ENCODE assay signal across 15 mouse cellular contexts in the genomic region with DNA sequence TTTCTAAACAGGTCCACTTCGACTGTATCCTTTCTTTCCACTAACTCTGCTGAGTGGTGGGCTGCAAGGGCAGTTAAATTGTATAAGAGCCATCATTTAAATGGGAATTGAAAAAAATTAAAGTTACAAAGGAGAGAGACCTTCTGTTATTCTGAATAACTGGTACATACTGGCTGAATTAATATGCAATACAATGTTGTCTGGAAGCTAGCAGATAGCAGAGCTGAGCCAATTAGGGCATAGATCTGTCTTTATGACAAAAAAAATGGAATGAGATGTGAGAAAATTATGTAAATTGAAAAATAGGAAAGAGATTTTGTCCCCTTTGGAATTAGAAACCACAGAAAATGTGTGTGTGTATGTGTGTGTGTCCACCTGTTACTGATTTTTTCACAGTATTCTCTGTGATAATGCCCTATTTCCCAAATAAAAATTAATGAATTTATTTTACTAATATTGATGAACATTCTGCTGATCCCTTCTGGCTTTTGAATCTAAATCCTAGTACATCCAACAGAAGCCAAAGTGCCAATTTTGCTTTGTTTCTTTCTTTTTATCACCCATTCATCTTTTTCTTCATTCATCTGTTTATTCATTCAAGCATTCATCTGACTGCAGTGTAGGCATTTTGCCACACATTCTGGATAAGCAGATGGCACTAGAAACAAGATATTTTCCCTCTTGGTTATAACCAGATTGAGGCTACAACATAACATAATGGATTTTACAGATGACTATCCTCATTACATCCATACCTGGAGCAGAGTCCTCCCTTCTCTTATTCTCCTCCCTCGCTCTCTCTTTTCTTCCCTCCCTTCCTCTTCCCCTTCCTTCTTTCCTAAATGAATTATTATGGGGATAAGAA.
DNase-seq lines count a peak whose midpoint lies in the region; ATAC-seq lines count a peak whose summit lies in the region.
"Had no signal": no experiment of that assay in that cellular context is flagged by ENCODE, and none has a peak within 500 bp of the region (broad histone marks: within the 10 kb centered on the region; RNA-seq: fewer than 3 reads in every experiment).

No protein-coding gene starts in this region.

- 0 out of 2 replicates have a peak overlapping the region, but pooled peaks have one; percentile 11 for H3K27ac ChIP-seq in forebrain, embryonic 16.5 days (ENCODE audit: low read length)
- H3K27ac ChIP-seq: embryonic facial prominence, embryonic 15.5 days; hindbrain, embryonic 12.5 days; liver, embryonic 12.5 days had no signal

- H3K36me3 ChIP-seq in forebrain, embryonic 16.5 days (ENCODE audit: control insufficient read depth, insufficient read depth) = no peaks in the 10 kb centered on the region
- H3K36me3 ChIP-seq: embryonic facial prominence, embryonic 15.5 days; hindbrain, embryonic 12.5 days; liver, embryonic 12.5 days had no signal

- H3K4me3 ChIP-seq in forebrain, embryonic 16.5 days (replicated peaks; ENCODE audit: low read length) = no peak overlapping the region
- H3K4me3 ChIP-seq: embryonic facial prominence, embryonic 15.5 days; hindbrain, embryonic 12.5 days; liver, embryonic 12.5 days; myocyte had no signal

- no peaks in the 10 kb centered on the region for H3K27me3 ChIP-seq in forebrain, embryonic 16.5 days (replicated peaks; ENCODE audit: control insufficient read depth, insufficient read depth, low read length)
- H3K27me3 ChIP-seq: embryonic facial prominence, embryonic 15.5 days; hindbrain, embryonic 12.5 days; liver, embryonic 12.5 days had no signal

- peak; percentile 13 to 40 for DNase-seq in left cerebral cortex, postnatal 14 days (ENCODE audit: low spot score in 2 of 2)
- no peak for DNase-seq in left cerebral cortex, adult 8-10 months (ENCODE audit: low spot score in 2 of 2)
- DNase-seq in cerebellum, adult 18-20 months = peak; percentile 63 to 67
- DNase-seq in layer of hippocampus, postnatal 36 days = peak; percentile 25 to 53
- DNase-seq in lung, postnatal 4 days = no peak
- no peak for DNase-seq in thymus, postnatal 36 days
- DNase-seq: adrenal gland, postnatal 14 days; kidney, adult 18-20 months; kidney, postnatal 25 days had no signal

- ATAC-seq in forebrain, embryonic 16.5 days = peak; percentile 92
- ATAC-seq: liver, embryonic 12.5 days; lung, postnatal 0 days had no signal

- no peak overlapping the region for H3K4me2 ChIP-seq in forebrain, embryonic 16.5 days (ENCODE audit: low read length)
- H3K4me2 ChIP-seq: embryonic facial prominence, embryonic 15.5 days; hindbrain, embryonic 12.5 days; liver, embryonic 12.5 days had no signal

- WGBS in forebrain, embryonic 16.5 days = 64% methylated on average over 2 of the region's 2 CpGs

- H3K9me3 ChIP-seq in forebrain, embryonic 16.5 days (ENCODE audit: control insufficient read depth, low read length) = no peaks in the 10 kb centered on the region
- H3K9me3 ChIP-seq: embryonic facial prominence, embryonic 15.5 days; hindbrain, embryonic 12.5 days; liver, embryonic 12.5 days had no signal

- H3K9ac ChIP-seq in forebrain, embryonic 16.5 days (replicated peaks; ENCODE audit: low read depth, low read length) = no peak overlapping the region
- H3K9ac ChIP-seq: embryonic facial prominence, embryonic 15.5 days; hindbrain, embryonic 12.5 days; liver, embryonic 12.5 days had no signal

- intact Hi-C loops in left cerebral cortex, postnatal 14 days (cut with DNase I) = no loop called here

- no peaks in the 10 kb centered on the region for H3K4me1 ChIP-seq in forebrain, embryonic 16.5 days (replicated peaks; ENCODE audit: control insufficient read depth, insufficient read depth, low read length)
- H3K4me1 ChIP-seq: embryonic facial prominence, embryonic 15.5 days; hindbrain, embryonic 12.5 days; liver, embryonic 12.5 days had no signal

Comparison
In these comparisons a context has a peak if more than half of its experiments do, and no peak if none do; other contexts are left out.
1. DNase-seq: peak in left cerebral cortex, postnatal 14 days (2 of 2), cerebellum, adult 18-20 months (2 of 2) and layer of hippocampus, postnatal 36 days (2 of 2); none in left cerebral cortex, adult 8-10 months (0 of 2), lung, postnatal 4 days (0 of 2) and thymus, postnatal 36 days (0 of 2).